Mouse (Mus musculus): ENCODE results near the gene Irf6.

- TF ChIP-seq CTCF (IDR thresholded peaks at IDR 0.05; ENCODE audit: extremely low read depth, insufficient read depth, insufficient read length, insufficient replicate concordance) (no peak), POLR2A (IDR thresholded peaks at IDR 0.05; ENCODE audit: low read depth, low read length) (no peak)
These were observed 35.3 kb downstream of the Irf6 start for GRCm38 (mm10) chr1:193188257-193188656.

Data from spleen, adult 2 months (tissue).